Mouse (Mus musculus) ES-E14 (cell line): ENCODE measurements at regions not wholly inside any gene's neighbourhood (a gene's known extent, or its start where the extent isn't known, plus 50 kb on each side); places are given as distances from the start of the nearest gene placed in this dataset.
"Not testable (repeated sequence)": the region's sequence is repeated elsewhere in the genome, so short reads cannot be mapped to it uniquely, and the experiment has no call there.

Experiments
- DNase-seq: peaks from one replicate; pipeline ENCODE4 v3.0.0-alpha.2; 2013; ENCODE audit warnings: low read depth, low spot score
- H3K27ac ChIP-seq: 2 replicates; pipeline ENCODE4 v1.5.1; 2012; ENCODE audit warnings: low read depth, mild to moderate bottlenecking, low read length, moderate library complexity, mixed read lengths; ENCODE audit not compliant: poor library complexity, insufficient read depth, severe bottlenecking
- H3K36me3 ChIP-seq: 2 replicates; pipeline ENCODE4 v1.6.1; 2012; ENCODE audit warnings: mild to moderate bottlenecking, low read length, moderate library complexity, mixed read lengths; ENCODE audit not compliant: control insufficient read depth, poor library complexity, insufficient read depth, severe bottlenecking
- H3K4me1 ChIP-seq, 2 experiments: fragments of 150-350 bp in 1 of 2; sonication (generic) in 1 of 2; 2 replicates each; pipeline ENCODE4 v1.6.1; 2012; ENCODE audit warnings: low read length in 2 of 2, mild to moderate bottlenecking in 1 of 2, mixed read lengths in 1 of 2; ENCODE audit not compliant: control insufficient read depth in 2 of 2, insufficient read depth in 2 of 2, poor library complexity in 1 of 2
- H3K4me3 ChIP-seq, 2 experiments: fragments of 150-350 bp in 1 of 2; sonication (generic) in 1 of 2; 2 replicates each; pipeline ENCODE4 v1.5.1; 2012; ENCODE audit warnings: low read length in 2 of 2, low read depth in 1 of 2, mild to moderate bottlenecking in 1 of 2, mixed read lengths in 1 of 2; ENCODE audit not compliant: insufficient read depth in 1 of 2, poor library complexity in 1 of 2, severe bottlenecking in 1 of 2
- H3K9ac ChIP-seq: 2 replicates; pipeline ENCODE4 v1.6.1; 2012; ENCODE audit warnings: low read depth, mild to moderate bottlenecking, low read length, mixed read lengths; ENCODE audit not compliant: poor library complexity, insufficient read depth, severe bottlenecking
- H3K9me3 ChIP-seq: fragments of 150-350 bp; sonication (generic); 2 replicates; pipeline ENCODE4 v1.6.1; 2012; ENCODE audit warnings: low read depth, mild to moderate bottlenecking, low read length; ENCODE audit not compliant: control insufficient read depth, insufficient read depth
- CHD2 ChIP-seq: IDR thresholded peaks from 2 replicates; pipeline ENCODE4 v1.6.1; 2014; ENCODE audit warnings: mild to moderate bottlenecking, low read depth, low read length, inconsistent platforms
- HCFC1 ChIP-seq: IDR thresholded peaks from 2 replicates; pipeline ENCODE4 v1.6.1; 2012; ENCODE audit warnings: low read length, inconsistent platforms, borderline replicate concordance; ENCODE audit not compliant: insufficient read depth
- MAFK ChIP-seq: IDR thresholded peaks from 2 replicates; pipeline ENCODE4 v1.6.1; 2014; ENCODE audit warnings: mild to moderate bottlenecking, low read depth, low read length, inconsistent platforms; ENCODE audit not compliant: insufficient read depth
- ZC3H11A ChIP-seq: IDR thresholded peaks from 2 replicates; pipeline ENCODE4 v1.6.1; 2012; ENCODE audit warnings: low read depth, mild to moderate bottlenecking, inconsistent platforms, low read length, borderline replicate concordance
- ZNF384 ChIP-seq: IDR thresholded peaks from 2 replicates; pipeline ENCODE4 v1.6.1; 2012; ENCODE audit warnings: low read depth, low read length, inconsistent platforms
- in situ Hi-C, 2 experiments: fragments of 600-800 bp; cut with MboI; formaldehyde crosslinking; loops; one replicate each; pipeline ENCODE4 v1.15.1; 2025; ENCODE audit warnings: low sequenced_read_pairs in 2 of 2, inconsistent platforms in 1 of 2; ENCODE audit not compliant: unreplicated experiment in 2 of 2

- no peaks in the 10 kb centered on the region for H3K9me3 ChIP-seq
- DNase-seq: no peak
- no peak overlapping the region for H3K4me3 ChIP-seq
- H3K4me1 ChIP-seq: no peaks in the 10 kb centered on the region
- in situ Hi-C loops: no loop called here
- TF ChIP-seq CHD2: no peak
- no peak for TF ChIP-seq ZC3H11A
- TF ChIP-seq ZNF384: no peak
- TF ChIP-seq MAFK: no peak
- no peak for TF ChIP-seq HCFC1
- H3K36me3 ChIP-seq: no peaks in the 10 kb centered on the region
- H3K9ac ChIP-seq: no peak overlapping the region
- H3K27ac ChIP-seq: no peak overlapping the region
These were observed 53.2 kb upstream of the Dazl start for GRCm38 (mm10) chr17:50346451-50347192.

- H3K9ac ChIP-seq, H3K9me3 ChIP-seq, H3K4me1 ChIP-seq, DNase-seq, H3K27ac ChIP-seq, in situ Hi-C loops, H3K4me3 ChIP-seq, H3K36me3 ChIP-seq: not testable (repeated sequence)
These were observed 60.4 kb upstream of the Dazl start for GRCm38 (mm10) chr17:50353818-50354217.

GRCm38 (mm10) chr17:50354357-50354756, 60.9 kb upstream of the Dazl start:
- no peak overlapping the region for H3K4me3 ChIP-seq
- TF ChIP-seq CHD2 (no peak), ZNF384 (no peak), ZC3H11A (no peak), MAFK (no peak), HCFC1 (no peak)
- in situ Hi-C loops: no loop called here
- H3K9me3 ChIP-seq: no peaks in the 10 kb centered on the region
- DNase-seq: no peak
- H3K27ac ChIP-seq: no peak overlapping the region
- H3K36me3 ChIP-seq: no peaks in the 10 kb centered on the region
- H3K9ac ChIP-seq: no peak overlapping the region
- no peaks in the 10 kb centered on the region for H3K4me1 ChIP-seq

GRCm38 (mm10) chr17:50361657-50362233, 68.3 kb upstream of the Dazl start:
- H3K9ac ChIP-seq: no peak overlapping the region
- no peaks in the 10 kb centered on the region for H3K9me3 ChIP-seq
- H3K4me1 ChIP-seq: no peaks in the 10 kb centered on the region
- H3K36me3 ChIP-seq: no peaks in the 10 kb centered on the region
- no peak for DNase-seq
- no peak for TF ChIP-seq ZNF384
- no peak for TF ChIP-seq HCFC1
- in situ Hi-C loops: no loop called here
- H3K27ac ChIP-seq: no peak overlapping the region
- H3K4me3 ChIP-seq: no peak overlapping the region

GRCm38 (mm10) chr17:50365396-50365795, 72.0 kb upstream of the Dazl start:
- TF ChIP-seq MAFK (no peak), ZC3H11A (no peak), HCFC1 (no peak), ZNF384 (no peak), CHD2 (no peak)
- no peak overlapping the region for H3K4me3 ChIP-seq
- H3K9me3 ChIP-seq: no peaks in the 10 kb centered on the region
- no peak for DNase-seq
- H3K4me1 ChIP-seq: no peaks in the 10 kb centered on the region
- H3K36me3 ChIP-seq: no peaks in the 10 kb centered on the region
- H3K9ac ChIP-seq: no peak overlapping the region
- no peak overlapping the region for H3K27ac ChIP-seq
- in situ Hi-C loops: no loop called here
